Mouse (Mus musculus) megakaryocyte, embryonic 14.5 days (primary cell): ENCODE results near the gene Ttll10.

Source experiments
- FLI1 ChIP-seq: IDR thresholded peaks from 2 replicates; pipeline ENCODE4 v1.6.1; 2012; ENCODE audit warnings: low read length, inconsistent platforms, mixed read lengths
- GATA1 ChIP-seq: IDR thresholded peaks from 3 replicates; pipeline ENCODE4 v1.6.1; 2012; ENCODE audit warnings: mixed read lengths, low read length, inconsistent platforms, borderline replicate concordance

DNA sequence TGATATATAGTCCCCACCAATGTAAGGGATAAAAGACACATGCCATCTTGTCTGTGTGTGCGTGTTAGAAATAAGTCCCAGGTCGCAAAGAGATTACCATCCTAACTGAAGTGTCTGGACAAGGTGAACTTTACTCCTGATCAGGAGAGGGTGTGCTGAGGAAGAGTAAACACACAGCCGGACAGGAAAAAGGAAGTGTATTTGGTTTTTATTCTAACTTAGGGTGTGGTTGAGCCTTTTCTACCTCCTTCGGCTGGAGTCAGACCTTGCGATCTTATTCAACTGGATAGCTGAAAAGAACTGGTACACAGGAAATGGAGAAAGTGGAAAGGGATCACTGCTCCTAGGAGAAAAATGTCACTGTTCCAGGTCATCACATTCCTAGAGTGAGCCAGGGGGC lies 41.3 kb upstream of the Ttll10 start:
- TF ChIP-seq FLI1 (no peak), GATA1 (no peak)
